In genomic region chr9:48787906-48788410, GRCm38 (mm10) we compare ENCODE assay signal across 29 mouse cellular contexts. TPM values are rescaled to one million over a fixed set of nuclear protein-coding genes. Genes with fewer than 3 reads are reported as not detected.
DNase-seq lines count a peak whose midpoint lies in the region; ATAC-seq and TF ChIP-seq lines count a peak whose summit lies in the region.
"Had no signal": no experiment of that assay in that cellular context is flagged by ENCODE, and none has a peak within 500 bp of the region (broad histone marks: within the 10 kb centered on the region; RNA-seq: fewer than 3 reads in every experiment).

No protein-coding gene starts in this region.

- no peak overlapping the region for H3K4me3 ChIP-seq in layer of hippocampus, adult 2 months
- no peak overlapping the region for H3K4me3 ChIP-seq in midbrain, embryonic 10.5 days
- no peak overlapping the region for H3K4me3 ChIP-seq in midbrain, embryonic 14.5 days (replicated peaks; ENCODE audit: low read depth, low read length)
- H3K4me3 ChIP-seq: erythroblast, embryonic 14.5 days; forebrain, embryonic 12.5 days; heart, embryonic 10.5 days; heart, embryonic 15.5 days; hindbrain, embryonic 13.5 days; kidney, embryonic 15.5 days; limb, embryonic 12.5 days; liver, embryonic 12.5 days had no signal

- H3K9ac ChIP-seq in midbrain, embryonic 14.5 days (replicated peaks; ENCODE audit: low read length), result no peak overlapping the region
- H3K9ac ChIP-seq: forebrain, embryonic 12.5 days; forebrain, postnatal 0 days; heart, embryonic 15.5 days; hindbrain, embryonic 13.5 days; kidney, embryonic 15.5 days; limb, embryonic 12.5 days; liver, embryonic 12.5 days; liver, postnatal 0 days had no signal

- no peak overlapping the region for H3K4me2 ChIP-seq in midbrain, embryonic 14.5 days (ENCODE audit: low read length)
- H3K4me2 ChIP-seq: forebrain, embryonic 12.5 days; heart, embryonic 15.5 days; hindbrain, embryonic 13.5 days; kidney, embryonic 15.5 days; limb, embryonic 12.5 days had no signal

- peaks cover 9% of the 10 kb centered on the region; the same call in 1 of the 2 replicates for H3K36me3 ChIP-seq in midbrain, embryonic 10.5 days
- H3K36me3 ChIP-seq in midbrain, embryonic 14.5 days (ENCODE audit: control insufficient read depth, insufficient read depth, low read length), result no peaks in the 10 kb centered on the region
- H3K36me3 ChIP-seq: forebrain, embryonic 12.5 days; heart, embryonic 10.5 days; heart, embryonic 15.5 days; hindbrain, embryonic 13.5 days; kidney, embryonic 15.5 days; limb, embryonic 12.5 days; liver, embryonic 12.5 days had no signal

- peak overlapping the region; percentile 46 for H3K27ac ChIP-seq in layer of hippocampus, adult 2 months
- H3K27ac ChIP-seq in midbrain, embryonic 10.5 days (replicated peaks), result peak overlapping the region; percentile 14; the same call in 1 of the 2 replicates
- no peak overlapping the region for H3K27ac ChIP-seq in midbrain, embryonic 14.5 days (replicated peaks; ENCODE audit: low read depth, low read length)
- H3K27ac ChIP-seq: forebrain, embryonic 12.5 days; heart, embryonic 10.5 days; heart, embryonic 15.5 days; hindbrain, embryonic 13.5 days; kidney, embryonic 15.5 days; limb, embryonic 12.5 days; liver, embryonic 12.5 days; macrophage had no signal

- WGBS in midbrain, embryonic 10.5 days, result 80% methylated on average over 9 of the region's 9 CpGs
- 69% methylated on average over 9 of the region's 9 CpGs for WGBS in midbrain, embryonic 14.5 days

- DNase-seq in heart, adult 11 months, result peak; percentile 92
- no peak for DNase-seq in heart, postnatal 10 days
- DNase-seq in layer of hippocampus, adult 2 months (ENCODE audit: low spot score in 2 of 2), result no peak
- DNase-seq in layer of hippocampus, adult 9-11 months, result no peak
- DNase-seq in midbrain, embryonic 10.5 days (ENCODE audit: low spot score), result no peak
- DNase-seq in midbrain, embryonic 14.5 days, result no peak
- peak; percentile 38 for DNase-seq in lung, postnatal 25 days (ENCODE audit: low spot score)
- no peak for DNase-seq in T-cell, adult 2 months (ENCODE audit: low spot score)
- DNase-seq: adrenal gland, postnatal 25 days; cerebellum, adult 2 months; cerebellum, postnatal 14 days; forebrain, postnatal 0 days; gastrocnemius, postnatal 36 days; heart, postnatal 4 days; kidney, adult 11 months; layer of hippocampus, postnatal 36 days; liver, postnatal 0 days; thymus, adult 2 months; thymus, postnatal 36 days had no signal

- H3K4me1 ChIP-seq in midbrain, embryonic 10.5 days, result peaks cover 69% of the 10 kb centered on the region
- no peaks in the 10 kb centered on the region for H3K4me1 ChIP-seq in midbrain, embryonic 14.5 days (ENCODE audit: control insufficient read depth, insufficient read depth, low read length)

- H3K9me3 ChIP-seq in midbrain, embryonic 10.5 days (replicated peaks), result no peaks in the 10 kb centered on the region
- no peaks in the 10 kb centered on the region for H3K9me3 ChIP-seq in midbrain, embryonic 14.5 days (ENCODE audit: control insufficient read depth, low read length)
- H3K9me3 ChIP-seq: forebrain, embryonic 12.5 days; heart, embryonic 10.5 days; heart, embryonic 15.5 days; hindbrain, embryonic 13.5 days; kidney, embryonic 15.5 days; limb, embryonic 12.5 days; liver, embryonic 12.5 days had no signal

- intact Hi-C loops in heart, postnatal 10 days (cut with DNase I), result no loop called here

- ATAC-seq in midbrain, embryonic 14.5 days (ENCODE audit: low FRiP score, low TSS enrichment), result no peak
- ATAC-seq: forebrain, postnatal 0 days; inflammation-experienced regulatory T-cells, adult 6 months; liver, embryonic 12.5 days had no signal

- no peak for TF ChIP-seq CTCF in layer of hippocampus, adult 2 months (conservative IDR thresholded peaks at IDR 0.05)

- H3K27me3 ChIP-seq in midbrain, embryonic 10.5 days (ENCODE audit: low read depth, poor library complexity, severe bottlenecking), result no peaks in the 10 kb centered on the region
- H3K27me3 ChIP-seq in midbrain, embryonic 14.5 days (ENCODE audit: control insufficient read depth, insufficient read depth, low read length), result no peaks in the 10 kb centered on the region
- H3K27me3 ChIP-seq: hindbrain, embryonic 13.5 days had no signal

RNA-seq across cellular contexts. Expression of gene Zbtb16, which starts 48.1 kb away (rescaled TPM):
- 100 to 1,000 TPM in 1 of 2 experiments, 10 to 100 TPM in 1; 25.5 to 199 TPM for total RNA-seq in heart, postnatal 10 days (2021)
- 100 to 1,000 TPM; 143 to 149 TPM for total RNA-seq in layer of hippocampus, adult 2 months (2021)
- 39.8 and 48.1 TPM in 2 replicates for polyA plus RNA-seq in midbrain, embryonic 10.5 days (2016; fragmentation: Nextera tagmentation; extraction: Ambion mirVana)
- 6.0 and 7.0 TPM in 2 replicates for polyA plus RNA-seq in midbrain, embryonic 14.5 days (2014; fragmentation: Nextera tagmentation; extraction: Ambion mirVana)
- polyA plus RNA-seq: inflammation-experienced regulatory T-cells, adult 6 months had no signal

Comparison
In these comparisons a context has a peak if more than half of its experiments do, and no peak if none do; other contexts are left out.
1. DNase-seq: peak in heart, adult 11 months (single experiment) and lung, postnatal 25 days (single experiment); none in heart, postnatal 10 days (0 of 2), layer of hippocampus, adult 2 months (0 of 2), layer of hippocampus, adult 9-11 months (single experiment), midbrain, embryonic 10.5 days (single experiment), midbrain, embryonic 14.5 days (single experiment) and T-cell, adult 2 months (single experiment).